Mouse (Mus musculus): ENCODE results near the gene Ocrl. TPM values are rescaled to one million over a fixed set of nuclear protein-coding genes. Genes with fewer than 3 reads are reported as not detected.
A peak's percentile ranks its signal among the peaks of the same experiment; 100 is the strongest.

Ocrl gene
- total RNA-seq (2022), result 10 to 100 TPM; 12.5 to 18.1 (median 13.1) TPM

DNA sequence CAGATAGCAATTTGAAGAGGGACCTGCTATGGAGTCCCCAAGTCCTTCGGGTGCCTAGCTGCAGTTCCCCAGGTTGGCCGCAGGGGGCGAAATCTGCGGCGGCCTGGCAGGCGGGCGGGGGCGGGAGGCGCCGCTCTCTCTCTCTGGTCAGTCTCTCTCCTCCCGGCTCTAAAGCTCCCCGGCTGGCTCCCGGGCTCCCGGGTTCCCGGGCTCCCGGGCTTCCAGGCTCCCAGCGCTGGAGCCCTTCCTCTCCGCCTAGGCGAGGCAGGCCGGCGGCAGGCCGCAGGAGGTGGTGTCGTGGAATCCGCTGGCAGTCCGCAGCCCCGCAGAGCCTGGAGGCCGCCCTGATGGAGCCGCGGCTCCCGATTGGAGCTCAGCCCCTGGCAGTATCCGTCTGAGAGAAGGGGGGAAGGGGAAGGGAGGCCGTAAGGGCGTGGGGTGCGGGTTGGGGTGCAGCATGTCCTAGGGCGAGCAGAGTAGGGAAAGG lies at the start of gene Ocrl:
Ocrl (plus strand) TSS at position 82 of the 487 bp plus-strand sequence.
- DNase-seq (ENCODE audit: low spot score in 2 of 2), result peak; percentile 29 to 32

DNA sequence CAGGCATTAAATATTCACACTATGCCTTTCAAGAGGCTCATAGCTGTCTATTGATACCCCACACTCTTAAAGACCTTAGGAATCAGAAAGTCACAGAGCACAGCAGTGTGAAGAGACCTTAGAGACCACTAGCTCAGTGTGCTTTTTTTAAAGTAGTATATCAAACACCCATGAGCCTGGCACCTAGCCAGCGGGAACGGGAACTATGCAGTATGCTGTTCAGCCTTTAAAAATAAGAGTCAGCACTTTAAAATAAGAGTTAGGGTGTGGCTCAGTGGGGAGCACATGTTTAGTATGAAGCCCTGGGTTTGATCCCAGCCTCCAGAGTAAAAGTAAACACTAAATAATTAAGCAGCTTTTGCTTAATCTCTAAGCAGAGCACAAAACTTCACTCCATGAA lies 32.1 kb upstream of the Ocrl start:
- DNase-seq (ENCODE audit: low spot score in 2 of 2), result no peak

DNA sequence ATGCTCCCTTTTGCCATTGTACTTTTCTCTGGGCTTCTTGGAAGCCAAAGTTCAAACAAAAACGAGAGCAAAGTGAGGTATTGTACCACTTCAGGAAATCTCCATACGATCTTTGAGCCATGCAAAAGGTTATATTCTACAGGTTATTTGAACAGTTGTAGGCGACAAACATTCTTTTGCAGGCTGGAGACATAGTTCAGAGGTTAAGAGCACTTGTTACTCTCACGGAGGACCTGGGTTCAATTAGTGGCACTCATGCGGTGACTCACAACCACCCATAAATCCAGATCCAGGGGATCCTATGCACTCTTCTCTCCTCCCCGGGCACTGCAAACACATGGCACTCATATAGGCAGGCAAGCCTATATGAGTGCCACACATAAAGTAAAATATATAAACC lies 29.4 kb upstream of the Ocrl start:
- DNase-seq (ENCODE audit: low spot score in 2 of 2), result no peak

DNA sequence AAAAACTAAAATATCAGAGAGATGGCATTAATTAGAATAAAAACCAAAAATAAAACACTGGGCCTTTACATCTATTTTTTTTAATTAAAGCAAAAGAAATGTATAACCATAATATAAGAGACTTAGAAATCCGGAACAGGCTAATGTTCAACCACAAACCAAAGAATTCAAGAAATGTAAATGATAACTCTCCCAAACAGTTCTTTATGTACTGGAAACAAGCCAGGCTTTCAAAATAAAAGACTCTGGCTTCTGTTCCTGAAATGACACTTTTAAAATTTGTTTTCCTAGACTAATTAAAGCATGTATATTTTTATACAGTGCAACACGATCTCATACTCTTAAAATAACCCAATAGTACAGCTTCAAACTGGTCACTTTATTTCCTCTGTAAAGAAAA lies 24.8 kb upstream of the Ocrl start:
- DNase-seq (ENCODE audit: low spot score in 2 of 2), result no peak

DNA sequence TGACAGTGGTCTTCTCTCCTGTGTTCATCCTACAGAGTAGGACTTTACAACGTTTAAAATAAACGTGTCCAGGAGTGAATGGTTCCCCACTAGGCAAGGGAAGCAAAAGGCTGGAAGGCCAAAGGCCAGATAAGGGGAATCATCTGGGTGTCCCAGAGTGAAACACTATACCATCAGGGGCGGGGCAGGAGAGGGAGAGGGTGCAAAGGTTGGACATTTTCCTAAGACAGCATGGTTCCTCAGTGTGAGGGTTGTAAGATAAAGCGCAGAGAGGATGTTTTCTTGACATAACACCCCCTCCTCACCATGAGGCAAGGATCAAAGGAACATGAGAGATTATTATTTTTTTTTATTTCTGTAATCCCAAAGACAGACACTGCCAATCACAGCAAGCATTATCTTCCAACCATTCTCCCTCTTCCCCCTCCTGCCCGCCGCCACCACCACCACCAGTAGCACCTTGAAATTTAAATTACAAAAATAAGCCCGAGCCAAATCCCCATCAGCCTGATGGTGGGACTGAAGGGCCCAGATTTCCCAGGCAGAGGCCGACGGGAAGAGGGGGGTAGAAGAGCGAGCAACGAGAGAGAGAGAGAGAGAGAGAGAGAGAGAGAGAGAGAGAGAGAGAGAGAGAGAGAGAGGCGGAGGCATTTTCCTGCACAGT lies 20.8 kb upstream of the Ocrl start:
- DNase-seq (ENCODE audit: low spot score in 2 of 2), result no peak

- no peak for DNase-seq (ENCODE audit: low spot score in 2 of 2)
Observed at GRCm38 (mm10) chrX:47891907-47892430, 20.2 kb upstream of the Ocrl start.

DNA sequence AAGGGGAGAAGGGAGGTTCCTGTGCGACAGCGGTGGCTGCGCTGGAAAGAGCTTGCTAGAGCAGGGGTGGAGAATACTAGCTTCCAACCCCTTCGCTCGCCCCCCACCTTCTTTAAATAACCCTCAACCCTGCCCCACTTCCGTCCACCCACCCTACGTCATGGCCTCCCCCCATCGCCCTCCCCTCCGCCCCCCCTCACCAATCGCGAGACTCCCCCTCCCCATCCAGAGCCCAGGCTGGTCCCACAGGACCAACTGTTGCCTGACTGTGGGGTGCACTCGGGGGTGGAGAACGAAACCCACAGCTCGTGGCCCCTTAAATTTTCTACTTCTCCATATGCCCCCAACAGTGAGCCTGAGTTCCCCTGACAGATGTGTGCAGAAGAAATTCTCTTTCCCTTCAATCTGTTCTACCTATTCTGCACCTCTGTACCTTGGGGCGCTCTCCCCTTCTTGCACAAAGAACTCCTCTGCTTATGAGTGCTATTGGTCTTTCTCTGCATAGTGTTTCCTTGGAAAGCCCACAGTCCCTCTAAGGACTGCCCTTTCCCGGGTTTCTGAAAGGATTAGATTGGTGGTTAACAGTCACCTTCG lies 19.7 kb upstream of the Ocrl start, which contains the start of gene Smarca1:
Smarca1 (minus strand) TSS at position 544 of the 594 bp plus-strand sequence.
- no peak for DNase-seq (ENCODE audit: low spot score in 2 of 2)

DNA sequence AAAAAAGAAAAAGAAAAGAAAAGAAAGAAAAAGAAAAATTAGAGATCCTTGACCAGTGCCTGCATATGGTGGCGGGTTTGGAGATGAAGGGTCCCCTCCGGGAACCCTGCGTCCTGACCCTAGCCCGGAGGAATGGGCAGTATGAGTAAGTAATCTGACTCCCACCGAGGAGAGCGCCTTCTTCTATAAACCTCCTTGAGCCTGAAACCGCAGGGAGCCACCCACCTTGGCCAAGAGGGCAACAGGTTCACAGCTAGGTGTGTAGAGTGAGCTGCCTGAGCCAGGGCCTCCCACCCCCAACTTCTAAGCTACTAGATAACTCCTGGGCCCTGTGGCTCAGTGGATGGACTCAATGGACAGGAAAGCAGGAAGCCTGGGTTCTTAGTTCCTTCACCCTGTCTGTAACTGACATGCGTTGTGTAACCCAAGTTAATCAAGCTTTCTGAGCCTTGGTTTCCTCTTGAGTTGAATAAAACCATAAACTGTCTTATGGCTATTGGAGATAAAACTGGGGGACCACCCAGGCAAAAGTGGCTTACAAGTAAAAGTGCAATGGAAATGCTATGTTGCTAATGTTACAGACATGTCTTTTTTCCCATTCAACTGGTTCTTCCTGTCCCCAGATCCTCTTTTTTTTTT lies 836 bp downstream of the Ocrl start:
- DNase-seq (ENCODE audit: low spot score in 2 of 2), result peak; percentile 3 to 16

GRCm38 (mm10) chrX:47913543-47913938 lies 1.4 kb downstream of the Ocrl start:
- no peak for DNase-seq (ENCODE audit: low spot score in 2 of 2)

DNA sequence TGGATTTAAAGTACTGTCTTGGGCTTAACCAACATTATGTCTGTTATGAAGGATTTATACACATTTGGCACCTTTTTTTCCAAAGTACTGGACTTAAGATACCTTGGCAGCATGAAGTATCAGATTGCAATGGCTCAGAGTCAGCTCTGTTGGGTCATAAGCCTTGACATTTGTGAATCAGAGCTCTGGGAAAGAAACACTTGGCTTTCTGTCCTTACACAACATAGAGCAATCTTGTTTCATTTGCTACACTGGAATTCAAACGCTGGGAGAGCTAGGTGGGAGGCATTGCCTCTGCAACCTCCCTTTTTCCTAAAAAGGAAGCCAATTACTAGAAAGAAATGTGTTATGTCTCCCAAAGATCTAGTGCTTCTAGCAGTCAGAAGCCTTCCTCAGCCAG lies 4.6 kb downstream of the Ocrl start:
- no peak for DNase-seq (ENCODE audit: low spot score in 2 of 2)

DNA sequence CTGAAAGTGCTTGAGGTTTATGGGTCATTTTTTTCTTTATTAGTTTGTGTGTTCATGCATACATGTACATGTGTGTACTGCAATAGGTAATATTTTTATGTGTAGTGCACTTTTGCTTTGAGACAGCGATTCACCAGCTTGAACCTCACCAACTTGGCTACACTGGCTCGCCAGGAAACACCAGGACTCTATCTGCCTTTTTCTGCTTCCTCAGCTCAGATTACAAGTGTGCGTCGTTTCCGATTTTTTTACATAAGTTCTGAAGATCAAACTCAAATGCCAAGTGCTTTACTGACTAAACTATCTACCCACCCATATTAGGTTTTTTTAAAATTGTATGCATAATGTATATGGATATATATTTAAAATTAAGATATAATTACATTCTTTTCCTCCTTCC lies 8.4 kb downstream of the Ocrl start:
- DNase-seq (ENCODE audit: low spot score in 2 of 2), result no peak

GRCm38 (mm10) chrX:47927981-47928380 lies 15.8 kb downstream of the Ocrl start:
- no peak for DNase-seq (ENCODE audit: low spot score in 2 of 2)

DNA sequence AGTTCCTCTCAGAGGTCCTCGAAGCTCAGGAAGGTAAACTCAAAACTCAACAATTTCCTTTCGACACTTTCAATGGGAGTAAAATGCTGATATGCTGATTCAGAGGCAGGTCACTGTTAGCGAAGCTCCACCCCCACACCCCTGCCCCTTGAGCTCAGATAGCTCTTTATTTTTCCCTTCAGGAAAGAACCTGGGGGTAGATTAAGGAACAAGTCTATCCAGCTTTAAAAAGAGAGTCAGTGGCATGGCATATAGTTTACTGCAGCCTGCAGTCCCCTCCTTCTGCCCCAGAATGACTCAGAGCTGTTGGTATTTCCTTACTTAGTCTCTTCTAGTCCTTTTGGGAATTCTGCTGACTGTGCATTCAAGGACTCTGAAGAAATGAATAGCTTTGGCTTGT lies 18.3 kb downstream of the Ocrl start:
- no peak for DNase-seq (ENCODE audit: low spot score in 2 of 2)

DNA sequence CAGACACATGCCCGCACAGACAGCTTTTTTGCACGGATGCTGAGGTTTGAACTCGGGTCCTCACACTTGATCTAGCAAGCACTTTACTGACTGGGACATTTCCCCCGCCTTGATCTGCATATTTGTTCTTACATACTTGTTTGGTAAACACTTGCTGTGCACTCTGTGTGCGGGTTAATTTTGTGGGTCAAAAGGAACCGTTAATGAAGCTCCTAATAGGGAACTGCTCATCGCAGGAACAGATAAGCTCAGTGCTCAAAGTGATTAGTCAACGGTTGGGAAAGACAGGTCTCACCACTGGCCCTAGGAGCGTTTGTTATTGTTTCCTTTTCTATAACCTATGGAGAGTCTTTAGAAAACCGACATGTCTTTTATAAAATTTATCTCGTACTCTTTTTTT lies 22.2 kb downstream of the Ocrl start:
- DNase-seq (ENCODE audit: low spot score in 2 of 2), result no peak

DNA sequence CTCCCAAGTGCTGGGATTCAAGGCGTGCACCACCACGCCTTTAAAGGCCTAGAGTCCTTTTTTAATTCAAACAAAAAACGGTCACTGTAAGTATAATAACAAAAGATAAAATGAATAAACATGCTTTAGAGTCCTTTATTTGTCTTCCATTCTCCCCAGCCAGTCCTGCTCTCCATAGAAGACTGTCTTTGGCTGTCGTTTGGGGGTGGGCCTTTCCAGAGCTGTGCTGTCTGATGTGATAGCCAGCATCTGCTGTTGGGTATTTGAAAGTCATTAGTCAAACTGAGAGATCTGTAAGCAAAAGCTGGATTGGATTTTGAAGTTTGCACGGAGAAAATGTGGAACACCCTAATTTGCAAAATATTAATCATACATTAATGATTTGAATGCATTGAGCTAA lies 24.7 kb downstream of the Ocrl start:
- DNase-seq (ENCODE audit: low spot score in 2 of 2), result no peak

GRCm38 (mm10) chrX:47937740-47938139 lies 25.6 kb downstream of the Ocrl start:
- DNase-seq (ENCODE audit: low spot score in 2 of 2), result no peak

- DNase-seq (ENCODE audit: low spot score in 2 of 2), result no peak
Observed at GRCm38 (mm10) chrX:47949729-47950128, 37.5 kb downstream of the Ocrl start.

DNA sequence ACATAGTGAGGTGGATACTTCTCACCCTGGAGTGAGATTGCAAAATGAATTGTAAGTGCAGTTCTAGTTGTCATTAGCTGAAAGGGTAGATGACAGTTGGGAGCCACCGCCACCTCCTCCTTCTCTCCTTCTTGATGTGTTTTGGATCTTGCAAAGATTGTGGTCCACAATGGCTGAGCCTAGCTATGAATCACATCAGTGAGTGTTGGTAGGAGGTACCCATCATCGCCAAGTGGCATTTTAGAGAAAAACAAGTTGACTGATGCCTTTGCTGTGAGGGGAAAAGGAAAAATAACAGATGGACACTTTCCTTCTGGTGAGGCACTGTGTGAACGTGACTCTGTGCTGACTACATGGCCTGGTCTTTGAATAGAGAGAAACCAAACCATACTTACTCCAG lies 50.4 kb downstream of the Ocrl start:
- no peak for DNase-seq (ENCODE audit: low spot score in 2 of 2)

DNA sequence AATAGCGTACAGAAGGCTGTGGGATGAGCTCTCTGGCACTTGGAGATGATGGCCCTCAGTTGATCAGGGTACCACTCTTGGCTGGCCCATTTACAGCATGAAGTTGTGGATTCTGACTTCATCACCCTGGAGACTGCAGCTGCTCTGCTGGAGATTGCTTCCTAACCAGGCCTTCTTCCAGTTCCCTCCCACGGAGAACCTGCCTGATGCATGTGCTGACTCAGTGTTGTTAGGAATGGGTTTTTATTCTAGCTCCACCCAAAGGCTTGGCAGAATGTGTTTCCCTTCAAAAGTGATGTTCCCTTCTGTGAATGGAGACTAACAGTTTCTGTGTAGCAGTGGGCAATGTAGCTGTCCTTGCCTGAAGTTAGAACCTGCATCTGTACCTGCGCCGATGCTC lies 58.2 kb downstream of the Ocrl start:
- no peak for DNase-seq (ENCODE audit: low spot score in 2 of 2)

DNA sequence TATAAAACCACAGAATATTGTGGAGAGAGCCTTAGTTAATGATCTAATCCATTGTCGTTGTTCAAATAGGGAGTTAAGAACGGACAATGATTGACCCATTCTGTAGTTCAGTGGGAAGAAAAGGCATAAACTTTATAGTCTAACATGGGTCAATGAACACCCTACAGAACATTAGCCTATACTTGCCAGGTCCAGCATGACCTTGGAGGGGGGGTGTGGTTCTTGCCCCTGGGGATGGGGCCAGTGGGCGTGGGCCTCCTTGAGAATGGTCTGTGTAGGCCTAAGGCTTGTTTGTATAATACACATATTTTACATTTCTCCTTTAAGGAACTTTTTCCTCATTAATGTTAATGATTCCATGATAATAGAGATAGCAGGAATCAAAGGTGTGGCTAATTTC lies 58.7 kb downstream of the Ocrl start:
- DNase-seq (ENCODE audit: low spot score in 2 of 2), result no peak

DNA sequence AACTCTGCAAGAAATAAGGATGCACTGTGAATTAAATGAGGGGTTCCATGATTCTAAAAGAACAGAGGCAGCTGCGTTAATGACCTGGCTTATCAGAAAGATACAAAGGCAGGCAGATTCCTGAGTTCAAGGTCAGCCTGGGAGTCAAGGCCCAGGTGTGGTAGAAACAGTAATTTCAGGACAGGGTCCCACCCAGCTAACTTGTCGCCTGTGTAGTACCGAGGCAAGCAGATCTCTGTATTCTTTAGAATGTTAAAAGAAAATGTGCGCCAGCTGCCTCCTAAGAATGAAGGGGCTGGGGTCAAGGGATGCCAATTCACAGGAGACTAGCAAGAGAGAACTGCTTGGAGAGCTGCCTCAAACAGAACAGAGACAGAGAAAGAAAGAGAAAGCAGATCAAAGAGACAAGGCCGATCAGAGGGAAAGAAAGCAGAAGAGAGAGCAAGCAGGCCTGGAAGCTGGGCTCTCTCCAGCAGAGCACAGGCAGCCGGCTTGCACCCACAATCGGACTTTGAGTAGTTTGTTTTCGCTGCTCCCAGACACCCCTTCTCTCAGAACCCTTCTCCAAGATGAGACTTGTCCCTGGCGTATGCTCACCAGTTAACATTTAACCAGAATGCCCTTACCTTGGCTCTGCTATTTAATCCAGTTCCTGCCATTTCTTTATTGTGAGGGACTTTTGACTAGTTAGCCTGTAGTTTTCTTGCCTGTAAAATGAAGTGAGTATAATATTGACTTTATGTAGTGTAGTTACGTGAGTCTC lies 59.4 kb downstream of the Ocrl start:
- no peak for DNase-seq (ENCODE audit: low spot score in 2 of 2)

DNA sequence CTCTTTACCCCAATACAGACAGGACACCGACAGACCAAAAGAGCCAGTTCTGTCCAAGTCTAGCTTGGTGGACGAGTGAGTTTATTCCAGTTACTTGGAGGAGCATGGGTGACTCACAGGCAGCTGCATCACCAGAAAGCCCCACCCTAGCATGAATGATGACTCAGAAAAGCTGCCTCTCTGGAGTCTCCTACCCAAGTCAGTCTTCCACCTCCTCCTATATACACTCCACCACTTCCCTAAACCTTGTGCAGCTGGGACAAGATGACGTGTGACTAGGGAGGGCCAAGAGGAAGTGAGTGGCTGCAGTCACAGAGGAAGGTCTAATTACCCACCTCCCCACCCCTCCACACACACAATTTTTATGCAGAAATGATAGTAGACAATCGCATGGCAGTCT lies 64.4 kb downstream of the Ocrl start:
- DNase-seq (ENCODE audit: low spot score in 2 of 2), result peak in 1 of 2 experiments; percentile 6

Measured in gastrocnemius, adult 8-10 months (tissue).